Mouse (Mus musculus) cerebellum, adult 2 months (tissue): ENCODE measurements around the gene Usp19.

ENCODE experiments used
- CTCF ChIP-seq: fragments of 200-500 bp; IDR thresholded peaks from 2 replicates; pipeline ENCODE4 v1.5.1; 2011; ENCODE audit warnings: low read depth, mild to moderate bottlenecking, control low read depth, low read length, moderate library complexity, borderline replicate concordance; ENCODE audit not compliant: insufficient read depth
- POLR2A ChIP-seq: fragments of 200-500 bp; IDR thresholded peaks from 2 replicates; pipeline ENCODE4 v1.6.1; 2011; ENCODE audit warnings: low read length, control low read depth, borderline replicate concordance; ENCODE audit not compliant: insufficient read depth

DNA sequence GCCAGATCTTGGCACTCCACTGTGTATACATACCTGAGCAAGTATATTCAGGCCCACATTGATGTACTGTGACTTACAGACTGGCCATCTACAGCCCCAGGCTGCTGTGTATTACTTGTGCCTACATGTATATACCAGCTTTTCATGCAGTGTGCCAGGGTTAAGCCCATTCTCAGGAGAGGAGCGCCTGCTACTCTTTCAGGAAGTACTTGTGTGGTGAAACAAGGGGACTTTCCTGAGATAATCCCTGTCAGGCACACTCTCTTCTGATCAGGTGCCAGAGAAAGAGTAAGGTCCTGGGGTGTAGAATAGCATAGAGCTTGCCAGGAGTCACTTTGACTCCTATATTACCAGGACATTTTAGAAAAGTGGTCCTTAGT is 30.5 kb upstream of the Usp19 start:
- TF ChIP-seq POLR2A (no peak), CTCF (no peak)
